Mouse (Mus musculus): ENCODE data around the gene Stim1. TPM values are rescaled to one million over a fixed set of nuclear protein-coding genes. Genes with fewer than 3 reads are reported as not detected.
A peak's percentile ranks its signal among the peaks of the same experiment; 100 is the strongest.

Gene Stim1
- polyA plus RNA-seq, 1 experiment from 2014 or later = 42.1 TPM

DNA sequence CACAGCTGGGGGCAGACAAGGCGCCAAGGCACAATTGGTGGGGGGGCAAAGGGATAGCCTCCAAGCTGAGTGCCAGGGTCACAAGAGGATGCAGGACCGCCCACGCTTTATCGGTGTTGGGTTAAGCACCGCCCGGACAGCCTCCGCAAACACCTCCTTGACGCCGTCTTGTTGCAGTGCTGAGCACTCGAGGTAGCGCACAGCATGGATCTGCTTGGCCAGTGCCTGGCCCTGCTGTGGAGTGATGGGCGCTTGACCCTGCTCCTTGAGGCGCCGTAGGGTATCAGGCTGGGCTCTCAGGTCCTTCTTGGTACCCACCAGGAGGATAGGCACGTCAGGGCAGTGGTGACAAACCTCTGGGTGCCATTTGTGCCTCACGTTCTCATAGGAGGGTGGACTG, 28.0 kb upstream of the Stim1 start:
- no peak; the same call in 1 of the 2 replicates for ATAC-seq (ENCODE audit: insufficient number of reproducible peaks, low FRiP score, low TSS enrichment, low read depth)

DNA sequence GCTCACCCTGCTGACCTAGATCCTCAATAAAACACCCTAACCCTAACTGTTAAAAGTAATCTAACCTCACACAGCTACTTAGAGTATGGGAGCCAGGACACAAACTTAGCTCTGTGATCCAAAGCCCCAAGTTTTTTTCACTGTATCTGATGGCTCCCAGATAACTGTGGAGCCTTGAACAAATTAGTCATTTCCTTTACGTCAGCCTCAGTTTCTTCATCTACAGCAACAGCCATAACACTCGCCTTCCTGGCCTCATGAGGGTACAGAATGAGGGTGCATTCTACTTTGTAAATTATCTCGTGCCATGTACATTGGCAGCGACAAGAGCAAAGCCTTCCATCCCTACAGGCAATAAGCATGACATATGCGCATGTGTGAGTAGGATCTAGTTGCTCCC, 25.2 kb upstream of the Stim1 start:
- Histone ChIP-seq H3K27ac (replicated peaks) (no peak overlapping the region), H3K36me3 (peaks cover 50% of the 10 kb centered on the region), H3K9me3 (replicated peaks) (no peaks in the 10 kb centered on the region), H3K4me2 (replicated peaks) (no peak overlapping the region), H3K4me1 (peaks cover 21% of the 10 kb centered on the region), H3K9ac (no peak overlapping the region), H3K27me3 (no peaks in the 10 kb centered on the region), H3K4me3 (replicated peaks) (no peak overlapping the region)
- ATAC-seq (ENCODE audit: insufficient number of reproducible peaks, low FRiP score, low TSS enrichment, low read depth) = no peak
- 69% methylated on average over 5 of the region's 5 CpGs for WGBS

More for the DNA sequence above, 28.0 kb upstream of the Stim1 start:
- 91% methylated on average over 16 of the region's 16 CpGs for WGBS
- no peaks in the 10 kb centered on the region for H3K27me3 ChIP-seq
- H3K9me3 ChIP-seq (replicated peaks) = no peaks in the 10 kb centered on the region
- H3K4me1 ChIP-seq = peaks cover 3% of the 10 kb centered on the region; the same call in 1 of the 2 replicates
- no peak overlapping the region for H3K4me2 ChIP-seq (replicated peaks)
- H3K9ac ChIP-seq = no peak overlapping the region
- no peak overlapping the region for H3K4me3 ChIP-seq (replicated peaks)
- no peak overlapping the region for H3K27ac ChIP-seq (replicated peaks)
- H3K36me3 ChIP-seq = peaks cover 74% of the 10 kb centered on the region

DNA sequence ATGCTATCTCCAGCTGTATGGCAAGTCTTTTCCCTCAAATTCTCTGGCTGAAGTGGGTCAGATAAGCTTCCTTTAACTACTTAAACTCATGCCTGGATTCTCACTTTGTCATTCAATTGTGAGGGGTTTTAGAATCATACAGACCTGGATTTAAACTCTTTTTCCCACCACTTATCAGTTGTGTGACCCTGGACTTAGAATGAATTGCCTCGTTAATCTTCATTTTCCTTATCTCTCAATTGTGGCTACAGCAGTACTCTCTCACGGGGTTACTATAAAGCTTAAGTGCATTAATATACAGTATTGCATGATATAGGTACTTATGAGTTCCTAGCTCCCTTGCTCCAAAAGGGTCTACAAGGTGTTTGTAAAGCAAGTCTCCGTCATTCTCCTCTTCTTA, 24.7 kb upstream of the Stim1 start:
- H3K9me3 ChIP-seq (replicated peaks) = no peaks in the 10 kb centered on the region
- peaks cover 44% of the 10 kb centered on the region for H3K36me3 ChIP-seq
- ATAC-seq (ENCODE audit: insufficient number of reproducible peaks, low FRiP score, low TSS enrichment, low read depth) = no peak
- peaks cover 26% of the 10 kb centered on the region for H3K4me1 ChIP-seq
- H3K9ac ChIP-seq = no peak overlapping the region
- H3K27ac ChIP-seq (replicated peaks) = no peak overlapping the region
- H3K4me3 ChIP-seq (replicated peaks) = no peak overlapping the region
- no peak overlapping the region for H3K4me2 ChIP-seq (replicated peaks)
- no peaks in the 10 kb centered on the region for H3K27me3 ChIP-seq
- WGBS = 84% methylated on average over 3 of the region's 3 CpGs

- no peak overlapping the region for H3K9ac ChIP-seq
- H3K27ac ChIP-seq (replicated peaks) = 0 out of 2 replicates have a peak overlapping the region, but pooled peaks have one; percentile 4
- no peaks in the 10 kb centered on the region for H3K9me3 ChIP-seq (replicated peaks)
- no peaks in the 10 kb centered on the region for H3K27me3 ChIP-seq
- WGBS = 61% methylated on average over 2 of the region's 2 CpGs
- H3K4me2 ChIP-seq (replicated peaks) = no peak overlapping the region
- H3K4me1 ChIP-seq = peaks cover 36% of the 10 kb centered on the region
- H3K36me3 ChIP-seq = peaks cover 35% of the 10 kb centered on the region
- no peak for ATAC-seq (ENCODE audit: insufficient number of reproducible peaks, low FRiP score, low TSS enrichment, low read depth)
- no peak overlapping the region for H3K4me3 ChIP-seq (replicated peaks)
Observed at GRCm38 (mm10) chr7:102243870-102244269, 23.7 kb upstream of the Stim1 start.

DNA sequence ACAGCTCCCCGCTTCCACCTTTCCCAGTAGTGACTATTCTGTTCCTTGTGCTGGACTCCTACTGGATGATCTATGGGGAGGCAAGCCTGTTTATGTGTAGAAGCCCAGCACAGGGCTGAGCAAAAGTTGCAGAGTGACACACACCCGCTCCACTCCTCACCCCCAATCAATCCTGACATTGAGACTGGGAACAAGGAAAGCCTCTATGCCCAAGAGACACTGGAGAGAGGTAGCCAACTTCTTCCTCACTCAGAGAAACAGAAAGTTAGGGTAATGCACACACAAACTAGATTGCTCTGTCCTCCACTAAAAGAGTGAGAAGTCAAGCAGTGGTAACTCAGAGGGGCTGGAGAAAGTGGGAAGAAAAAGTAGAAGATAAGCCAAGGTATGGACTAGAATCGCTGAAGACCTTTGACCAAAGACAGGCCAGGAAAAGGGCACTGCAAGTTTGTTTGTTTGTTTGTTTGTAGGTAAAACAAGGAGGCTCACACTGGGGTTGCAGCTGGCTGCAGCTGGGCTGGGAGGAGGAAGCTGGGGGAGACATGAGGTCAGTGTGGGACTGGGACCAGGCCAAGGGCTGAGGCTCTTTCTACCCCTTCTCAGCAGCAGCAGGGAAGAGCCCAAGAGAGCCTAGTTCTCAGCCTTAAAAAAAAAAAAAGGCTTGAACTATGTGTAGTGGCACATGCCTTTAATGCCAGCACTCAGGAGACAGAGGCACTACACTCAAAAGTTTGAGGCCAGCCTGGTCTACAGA, 22.6 kb upstream of the Stim1 start:
- 90% methylated on average over 3 of the region's 3 CpGs for WGBS
- H3K4me2 ChIP-seq (replicated peaks) = no peak overlapping the region
- no peak overlapping the region for H3K9ac ChIP-seq
- 0 out of 2 replicates have a peak overlapping the region, but pooled peaks have one; percentile 17 for H3K27ac ChIP-seq (replicated peaks)
- no peak for ATAC-seq (ENCODE audit: insufficient number of reproducible peaks, low FRiP score, low TSS enrichment, low read depth)
- peaks cover 24% of the 10 kb centered on the region for H3K36me3 ChIP-seq
- H3K4me1 ChIP-seq = peaks cover 39% of the 10 kb centered on the region
- no peaks in the 10 kb centered on the region for H3K9me3 ChIP-seq (replicated peaks)
- no peaks in the 10 kb centered on the region for H3K27me3 ChIP-seq
- H3K4me3 ChIP-seq (replicated peaks) = no peak overlapping the region

DNA sequence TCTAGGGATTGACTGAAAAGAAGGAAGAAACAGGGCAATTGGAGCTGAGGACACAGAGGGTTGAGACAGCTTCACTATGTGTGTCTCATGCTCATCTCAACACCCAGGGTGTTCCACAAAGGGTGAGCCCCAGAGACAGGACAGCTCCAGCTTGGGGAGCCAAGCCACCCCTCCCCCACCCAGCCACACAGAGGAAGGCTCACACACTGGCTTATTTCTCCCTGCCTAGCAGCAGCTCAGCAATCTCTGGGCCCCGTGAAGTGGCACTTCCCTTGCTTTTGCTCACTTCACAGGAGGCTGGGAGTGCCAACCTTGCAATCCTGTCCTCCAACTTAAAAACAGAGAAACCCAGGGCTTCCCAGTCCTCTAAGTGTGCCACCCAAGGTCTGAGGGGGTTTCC, 21.8 kb upstream of the Stim1 start:
- H3K27ac ChIP-seq (replicated peaks) = 0 out of 2 replicates have a peak overlapping the region, but pooled peaks have one; percentile 23

DNA sequence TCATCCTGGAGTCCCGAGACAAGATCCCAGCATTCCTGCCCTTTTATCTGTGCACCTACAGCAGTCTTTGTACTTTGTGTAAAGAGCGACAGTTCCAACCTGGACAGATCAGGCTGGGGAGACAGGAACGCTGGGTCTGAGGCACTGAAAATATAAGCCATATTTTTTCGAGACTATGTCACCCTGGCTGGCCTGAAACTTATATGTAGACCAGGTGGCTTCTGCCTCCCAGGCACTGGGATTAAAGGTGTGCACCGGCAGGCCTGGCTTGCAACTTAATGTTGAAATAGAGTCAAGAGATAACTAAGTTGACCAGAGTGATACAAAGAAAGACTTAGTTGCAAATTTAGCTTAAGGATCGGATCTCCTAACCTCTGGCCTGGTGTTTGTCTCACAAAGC, 21.3 kb upstream of the Stim1 start:
- 0 out of 2 replicates have a peak, but pooled peaks cover 11% of the 10 kb centered on the region for H3K36me3 ChIP-seq
- H3K4me1 ChIP-seq = peaks cover 44% of the 10 kb centered on the region
- H3K4me2 ChIP-seq (replicated peaks) = no peak overlapping the region
- 0 out of 2 replicates have a peak overlapping the region, but pooled peaks have one; percentile 23 for H3K27ac ChIP-seq (replicated peaks)
- H3K9me3 ChIP-seq (replicated peaks) = no peaks in the 10 kb centered on the region
- WGBS = 43% methylated on average over 6 of the region's 6 CpGs
- no peak overlapping the region for H3K4me3 ChIP-seq (replicated peaks)
- no peaks in the 10 kb centered on the region for H3K27me3 ChIP-seq
- no peak overlapping the region for H3K9ac ChIP-seq
- no peak for ATAC-seq (ENCODE audit: insufficient number of reproducible peaks, low FRiP score, low TSS enrichment, low read depth)

More for the DNA sequence above, 21.8 kb upstream of the Stim1 start:
- no peak for ATAC-seq (ENCODE audit: insufficient number of reproducible peaks, low FRiP score, low TSS enrichment, low read depth)
- H3K27me3 ChIP-seq = no peaks in the 10 kb centered on the region
- H3K9me3 ChIP-seq (replicated peaks) = no peaks in the 10 kb centered on the region
- peaks cover 16% of the 10 kb centered on the region; the same call in 1 of the 2 replicates for H3K36me3 ChIP-seq
- no peak overlapping the region for H3K4me2 ChIP-seq (replicated peaks)
- no peak overlapping the region for H3K4me3 ChIP-seq (replicated peaks)
- no peak overlapping the region for H3K9ac ChIP-seq
- 19% methylated on average over 1 of the region's 1 CpGs for WGBS
- H3K4me1 ChIP-seq = peaks cover 39% of the 10 kb centered on the region

DNA sequence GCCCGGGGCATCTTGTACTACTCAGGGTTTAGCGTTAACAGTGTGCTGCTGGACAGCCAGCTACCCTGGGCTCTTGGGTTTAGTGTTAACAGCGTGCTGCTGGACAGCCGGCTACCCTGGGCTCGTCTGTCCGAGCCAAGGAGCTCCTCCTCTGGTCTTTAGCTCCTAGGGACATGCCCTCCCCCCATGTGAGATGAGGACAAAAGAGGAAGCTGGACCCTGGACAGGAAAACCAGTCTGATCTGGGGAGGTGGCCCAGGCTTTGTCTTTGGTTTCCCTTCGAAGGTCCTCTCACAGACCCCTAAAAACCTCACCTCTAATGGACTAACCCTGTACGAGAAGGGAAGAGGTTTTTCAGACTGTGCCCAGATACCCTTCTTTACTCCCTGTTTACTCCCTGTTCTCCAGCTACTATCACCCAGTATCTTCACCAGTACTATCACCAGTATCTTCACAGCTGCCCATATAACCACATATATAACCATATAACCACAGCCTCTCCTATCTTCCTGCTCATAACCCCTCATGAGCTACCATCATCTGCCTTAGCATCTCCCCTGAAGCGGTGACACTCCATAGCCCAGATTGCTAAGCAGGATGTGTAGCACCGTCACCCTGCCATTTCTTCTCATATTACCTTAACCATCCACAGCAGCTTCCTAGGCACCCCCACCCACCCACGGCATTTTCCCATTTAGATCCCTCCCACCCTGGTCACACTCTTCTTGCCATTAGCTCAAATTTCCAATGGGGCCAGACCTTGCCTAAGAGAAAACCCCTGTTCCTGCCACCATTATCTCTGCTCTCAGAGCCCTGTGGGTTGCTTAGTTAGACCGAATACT, 20.4 kb upstream of the Stim1 start:
- H3K9ac ChIP-seq = 0 out of 2 replicates have a peak overlapping the region, but pooled peaks have one; percentile 9
- H3K4me1 ChIP-seq = peaks cover 45% of the 10 kb centered on the region

GRCm38 (mm10) chr7:102248691-102249404, 18.8 kb upstream of the Stim1 start:
- no peak for ATAC-seq (ENCODE audit: insufficient number of reproducible peaks, low FRiP score, low TSS enrichment, low read depth)
- no peaks in the 10 kb centered on the region for H3K36me3 ChIP-seq
- H3K4me1 ChIP-seq = peaks cover 45% of the 10 kb centered on the region

More for the DNA sequence above, 20.4 kb upstream of the Stim1 start:
- WGBS = 42% methylated on average over 12 of the region's 12 CpGs
- Histone ChIP-seq H3K36me3 (0 out of 2 replicates have a peak, but pooled peaks cover 10% of the 10 kb centered on the region), H3K4me3 (replicated peaks) (no peak overlapping the region; the same call in 1 of the 2 replicates), H3K9me3 (replicated peaks) (no peaks in the 10 kb centered on the region), H3K27ac (replicated peaks) (no peak overlapping the region), H3K27me3 (no peaks in the 10 kb centered on the region), H3K4me2 (replicated peaks) (peak overlapping the region; percentile 79)
- ATAC-seq (ENCODE audit: insufficient number of reproducible peaks, low FRiP score, low TSS enrichment, low read depth) = no peak

DNA sequence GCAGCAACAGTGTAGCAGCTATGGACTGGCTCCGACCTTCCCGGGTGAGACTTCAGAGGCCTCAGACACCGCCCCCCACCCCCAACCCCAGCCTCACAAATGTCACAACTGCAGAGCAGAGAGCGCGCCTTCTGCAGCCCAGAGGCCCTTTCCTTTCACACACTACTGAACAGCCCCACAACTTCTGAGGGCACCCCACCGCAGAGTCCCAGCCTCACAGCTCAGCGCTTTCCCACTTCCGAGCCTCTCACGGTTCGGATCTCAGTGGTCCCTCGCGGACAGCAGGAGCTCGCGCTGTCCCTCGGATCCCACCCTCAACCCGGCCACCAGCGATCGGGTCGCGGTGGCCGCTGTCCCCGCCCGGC, 18.1 kb upstream of the Stim1 start:
- Histone ChIP-seq H3K27ac (replicated peaks) (peak overlapping the region; percentile 99), H3K9me3 (replicated peaks) (no peaks in the 10 kb centered on the region), H3K4me2 (replicated peaks) (peak overlapping the region; percentile 79), H3K4me3 (replicated peaks) (peak overlapping the region; percentile 84), H3K36me3 (no peaks in the 10 kb centered on the region), H3K4me1 (peaks cover 42% of the 10 kb centered on the region), H3K9ac (peak overlapping the region; percentile 92), H3K27me3 (no peaks in the 10 kb centered on the region)
- 1% methylated on average over 23 of the region's 23 CpGs for WGBS
- ATAC-seq (ENCODE audit: insufficient number of reproducible peaks, low FRiP score, low TSS enrichment, low read depth) = peak; percentile 16; the same call in 1 of the 2 replicates

More at GRCm38 (mm10) chr7:102248691-102249404, 18.8 kb upstream of the Stim1 start:
- H3K27me3 ChIP-seq = no peaks in the 10 kb centered on the region
- H3K4me3 ChIP-seq (replicated peaks) = peak overlapping the region; percentile 84
- 16% methylated on average over 16 of the region's 16 CpGs for WGBS
- peak overlapping the region; percentile 92 for H3K9ac ChIP-seq
- peak overlapping the region; percentile 99 for H3K27ac ChIP-seq (replicated peaks)
- H3K4me2 ChIP-seq (replicated peaks) = peak overlapping the region; percentile 79
- H3K9me3 ChIP-seq (replicated peaks) = no peaks in the 10 kb centered on the region

Measured in embryonic facial prominence, embryonic 15.5 days (tissue).